Mouse (Mus musculus): ENCODE measurements around the gene Rbfox2. TPM values are rescaled to one million over a fixed set of nuclear protein-coding genes. Genes with fewer than 3 reads are reported as not detected.

The Rbfox2 gene
- total and polyA plus RNA-seq, 2 experiments from 2014 or later: 135 to 470 TPM

- Histone ChIP-seq H3K36me3 (ENCODE audit: insufficient read depth) (peaks cover 46% of the 10 kb centered on the region), H3K4me3 (ENCODE audit: low read depth, low read length) (no peak overlapping the region), H3K9ac (no peak overlapping the region), H3K4me2 (ENCODE audit: low read depth) (no peak overlapping the region), H3K9me3 (ENCODE audit: low read length) (no peaks in the 10 kb centered on the region), H3K4me1 (ENCODE audit: insufficient read depth) (no peaks in the 10 kb centered on the region), H3K27ac (ENCODE audit: low read depth, low read length) (no peak overlapping the region), H3K27me3 (ENCODE audit: insufficient read depth, low read length) (no peaks in the 10 kb centered on the region)
- no peak for ATAC-seq
- WGBS: 88% methylated on average over 9 of the region's 9 CpGs
- no peak for DNase-seq
- TF ChIP-seq CTCF (IDR thresholded peaks at IDR 0.05; ENCODE audit: low read depth): no peak
Observed at GRCm38 (mm10) chr15:77116139-77116722, 190.6 kb downstream of the Rbfox2 start.

DNA sequence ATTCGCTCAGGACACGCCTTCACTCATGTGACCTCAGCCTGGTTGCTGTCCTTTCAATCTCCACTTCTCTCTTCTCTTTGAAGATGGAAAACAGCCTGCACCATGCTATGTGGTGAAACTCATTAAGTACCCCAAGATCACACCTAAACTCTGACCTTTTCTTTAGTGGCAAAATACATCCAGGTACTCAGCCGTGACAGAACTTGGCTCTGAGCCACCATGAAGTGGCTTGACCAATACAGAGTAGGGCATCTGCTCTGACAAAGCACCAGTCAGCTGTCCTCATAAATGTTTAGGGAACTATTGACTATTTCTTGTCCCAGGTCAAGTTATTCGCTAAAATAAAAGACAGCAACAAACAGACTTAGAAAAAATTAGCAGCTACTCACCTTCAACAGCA, 191.3 kb downstream of the Rbfox2 start:
- no peak for TF ChIP-seq CTCF (IDR thresholded peaks at IDR 0.05; ENCODE audit: low read depth)
- DNase-seq (no peak), ATAC-seq (no peak)
- WGBS: 81% methylated on average over 4 of the region's 4 CpGs
- H3K4me3 ChIP-seq (ENCODE audit: low read depth, low read length): no peak overlapping the region
- H3K4me2 ChIP-seq (ENCODE audit: low read depth): no peak overlapping the region
- no peak overlapping the region for H3K9ac ChIP-seq
- H3K27ac ChIP-seq (ENCODE audit: low read depth, low read length): no peak overlapping the region
- no peaks in the 10 kb centered on the region for H3K27me3 ChIP-seq (ENCODE audit: insufficient read depth, low read length)
- no peaks in the 10 kb centered on the region for H3K9me3 ChIP-seq (ENCODE audit: low read length)
- no peaks in the 10 kb centered on the region for H3K4me1 ChIP-seq (ENCODE audit: insufficient read depth)
- peaks cover 48% of the 10 kb centered on the region for H3K36me3 ChIP-seq (ENCODE audit: insufficient read depth)

- Histone ChIP-seq H3K27ac (ENCODE audit: low read depth, low read length) (no peak overlapping the region), H3K27me3 (ENCODE audit: insufficient read depth, low read length) (no peaks in the 10 kb centered on the region), H3K4me3 (ENCODE audit: low read depth, low read length) (no peak overlapping the region), H3K9ac (no peak overlapping the region), H3K9me3 (ENCODE audit: low read length) (no peaks in the 10 kb centered on the region), H3K4me1 (ENCODE audit: insufficient read depth) (no peaks in the 10 kb centered on the region), H3K4me2 (ENCODE audit: low read depth) (no peak overlapping the region), H3K36me3 (ENCODE audit: insufficient read depth) (peaks cover 46% of the 10 kb centered on the region)
- DNase-seq (no peak), ATAC-seq (no peak)
- WGBS: 95% methylated on average over 9 of the region's 9 CpGs
- TF ChIP-seq CTCF (IDR thresholded peaks at IDR 0.05; ENCODE audit: low read depth): no peak
Observed at GRCm38 (mm10) chr15:77113591-77113990, 193.2 kb downstream of the Rbfox2 start.

- no peak for TF ChIP-seq CTCF (IDR thresholded peaks at IDR 0.05; ENCODE audit: low read depth)
- no peak for DNase-seq
- Histone ChIP-seq H3K9ac (no peak overlapping the region), H3K4me1 (ENCODE audit: insufficient read depth) (no peaks in the 10 kb centered on the region), H3K9me3 (ENCODE audit: low read length) (no peaks in the 10 kb centered on the region), H3K4me3 (ENCODE audit: low read depth, low read length) (no peak overlapping the region), H3K27ac (ENCODE audit: low read depth, low read length) (no peak overlapping the region), H3K27me3 (ENCODE audit: insufficient read depth, low read length) (no peaks in the 10 kb centered on the region), H3K4me2 (ENCODE audit: low read depth) (no peak overlapping the region), H3K36me3 (ENCODE audit: insufficient read depth) (peaks cover 54% of the 10 kb centered on the region)
- ATAC-seq: no peak
- 90% methylated on average over 2 of the region's 2 CpGs for WGBS
Observed at GRCm38 (mm10) chr15:77112378-77112777, 194.4 kb downstream of the Rbfox2 start.

DNA sequence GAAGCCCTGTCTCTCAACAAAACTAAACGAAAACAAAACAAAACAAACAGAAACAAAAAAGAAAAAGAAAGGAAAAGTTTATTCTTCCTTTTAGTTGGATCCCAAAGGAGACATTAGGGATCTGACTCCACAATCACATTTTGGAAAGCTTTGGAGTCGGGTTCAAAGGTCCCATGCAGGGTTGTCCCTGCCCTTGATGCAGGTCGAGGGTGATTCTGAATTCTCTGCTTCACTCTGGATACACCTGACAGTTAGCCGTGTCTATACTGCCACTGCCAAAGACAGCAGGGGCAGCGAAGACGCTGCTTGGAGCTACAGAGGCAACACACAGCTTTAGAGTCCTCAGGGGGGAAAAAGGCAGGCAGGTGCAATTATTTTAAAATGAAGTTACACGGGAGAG, 194.9 kb downstream of the Rbfox2 start:
- ATAC-seq (no peak), DNase-seq (no peak)
- no peak overlapping the region for H3K4me3 ChIP-seq (ENCODE audit: low read depth, low read length)
- no peaks in the 10 kb centered on the region for H3K27me3 ChIP-seq (ENCODE audit: insufficient read depth, low read length)
- H3K9ac ChIP-seq: no peak overlapping the region
- no peaks in the 10 kb centered on the region for H3K4me1 ChIP-seq (ENCODE audit: insufficient read depth)
- H3K4me2 ChIP-seq (ENCODE audit: low read depth): no peak overlapping the region
- WGBS: 86% methylated on average over 7 of the region's 7 CpGs
- TF ChIP-seq CTCF (IDR thresholded peaks at IDR 0.05; ENCODE audit: low read depth): no peak
- H3K9me3 ChIP-seq (ENCODE audit: low read length): no peaks in the 10 kb centered on the region
- peaks cover 57% of the 10 kb centered on the region for H3K36me3 ChIP-seq (ENCODE audit: insufficient read depth)
- H3K27ac ChIP-seq (ENCODE audit: low read depth, low read length): no peak overlapping the region

- Histone ChIP-seq H3K27ac (ENCODE audit: low read depth, low read length) (no peak overlapping the region), H3K4me2 (ENCODE audit: low read depth) (no peak overlapping the region), H3K36me3 (ENCODE audit: insufficient read depth) (peaks cover 49% of the 10 kb centered on the region), H3K4me3 (ENCODE audit: low read depth, low read length) (no peak overlapping the region), H3K4me1 (ENCODE audit: insufficient read depth) (no peaks in the 10 kb centered on the region), H3K27me3 (ENCODE audit: insufficient read depth, low read length) (no peaks in the 10 kb centered on the region), H3K9ac (no peak overlapping the region), H3K9me3 (ENCODE audit: low read length) (no peaks in the 10 kb centered on the region)
- WGBS: 89% methylated on average over 11 of the region's 11 CpGs
- TF ChIP-seq CTCF (IDR thresholded peaks at IDR 0.05; ENCODE audit: low read depth): no peak
- DNase-seq (no peak), ATAC-seq (no peak)
Observed at GRCm38 (mm10) chr15:77110452-77110851, 196.4 kb downstream of the Rbfox2 start.

- H3K4me2 ChIP-seq (ENCODE audit: low read depth): no peak overlapping the region
- H3K4me1 ChIP-seq (ENCODE audit: insufficient read depth): no peaks in the 10 kb centered on the region
- ATAC-seq: no peak
- no peak overlapping the region for H3K4me3 ChIP-seq (ENCODE audit: low read depth, low read length)
- H3K36me3 ChIP-seq (ENCODE audit: insufficient read depth): peaks cover 23% of the 10 kb centered on the region
- H3K27me3 ChIP-seq (ENCODE audit: insufficient read depth, low read length): no peaks in the 10 kb centered on the region
- H3K9me3 ChIP-seq (ENCODE audit: low read length): no peaks in the 10 kb centered on the region
- no peak overlapping the region for H3K9ac ChIP-seq
- DNase-seq: no peak
- 90% methylated on average over 10 of the region's 10 CpGs for WGBS
- no peak overlapping the region for H3K27ac ChIP-seq (ENCODE audit: low read depth, low read length)
- no peak for TF ChIP-seq CTCF (IDR thresholded peaks at IDR 0.05; ENCODE audit: low read depth)
Observed at GRCm38 (mm10) chr15:77107169-77107908, 199.5 kb downstream of the Rbfox2 start.
